Mouse (Mus musculus): ENCODE measurements around the gene Appbp2.

Gene Appbp2

DNA sequence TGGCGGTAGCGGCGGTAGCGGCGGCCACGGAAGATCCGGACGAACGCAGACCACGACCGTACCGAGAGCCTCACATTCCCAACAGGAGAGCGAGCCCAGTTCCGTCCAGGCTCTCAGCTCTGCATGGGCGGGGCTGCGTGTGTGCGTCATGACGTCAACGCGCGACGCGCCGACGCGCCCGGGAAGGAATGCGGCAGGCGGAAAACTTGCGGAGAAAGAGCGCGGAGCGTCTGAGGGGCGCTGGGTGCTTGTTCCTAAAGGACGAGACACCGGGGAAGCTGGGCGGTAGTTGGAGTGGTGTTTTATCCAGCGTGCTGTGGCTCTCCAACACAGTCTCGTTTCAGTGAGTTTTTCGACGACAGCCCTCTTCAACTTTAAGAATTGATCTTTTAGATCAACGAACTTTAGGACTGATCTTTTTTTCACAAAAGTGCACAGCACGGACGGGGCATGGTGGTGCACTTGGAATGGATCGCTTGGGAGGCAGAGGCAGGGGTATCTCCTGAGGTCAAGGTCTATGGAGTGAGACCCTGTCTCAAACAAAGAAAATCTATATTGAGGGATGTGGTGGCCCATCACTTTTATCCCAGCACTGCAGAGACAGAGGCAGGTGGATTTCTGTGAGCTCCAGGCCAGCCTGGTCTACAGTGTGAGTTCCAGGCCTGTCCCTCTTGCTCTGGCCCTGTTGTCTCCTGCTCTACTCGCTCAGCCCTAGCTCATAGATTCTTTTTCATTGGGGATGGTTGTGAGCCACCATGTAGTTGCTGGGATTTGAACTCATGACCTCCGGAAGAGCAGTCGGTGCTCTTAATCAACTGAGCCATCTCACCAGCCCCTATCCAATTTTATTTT lies at the start of gene Appbp2:
Appbp2 (minus strand) TSS at position 141 of the 852 bp plus-strand sequence.
- DNase-seq = peak; percentile 88

DNA sequence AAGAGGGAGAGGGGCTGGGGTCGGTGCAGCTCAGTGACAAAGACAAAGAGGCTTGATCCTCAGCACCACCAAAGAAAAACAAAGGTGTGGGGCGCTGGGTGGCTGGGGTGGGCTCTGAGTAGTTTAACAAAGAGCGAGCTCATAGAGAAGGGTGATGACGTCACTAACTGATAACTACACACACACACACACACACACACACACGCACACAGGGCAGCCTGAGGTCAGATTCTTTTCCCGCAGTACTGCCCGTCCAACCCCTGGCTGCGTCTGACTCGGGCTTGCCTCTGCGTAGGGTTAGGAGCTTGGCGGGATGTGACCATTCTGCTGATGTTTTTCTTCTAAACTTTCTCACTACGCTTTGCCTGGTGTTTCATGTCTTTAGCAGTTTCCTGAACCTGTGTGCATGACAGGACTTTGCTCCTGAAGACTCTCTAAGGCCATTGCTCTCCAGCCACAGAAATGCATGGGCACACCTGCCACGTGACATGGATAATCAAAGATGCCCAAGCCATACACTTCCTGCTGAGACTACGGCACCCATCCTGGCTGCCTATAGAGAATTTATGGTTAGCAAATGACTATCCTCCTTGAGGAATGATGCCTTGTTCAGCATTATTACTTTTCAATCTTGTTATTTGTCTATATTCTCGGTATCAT lies 46.4 kb upstream of the Appbp2 start:
- DNase-seq = no peak

DNA sequence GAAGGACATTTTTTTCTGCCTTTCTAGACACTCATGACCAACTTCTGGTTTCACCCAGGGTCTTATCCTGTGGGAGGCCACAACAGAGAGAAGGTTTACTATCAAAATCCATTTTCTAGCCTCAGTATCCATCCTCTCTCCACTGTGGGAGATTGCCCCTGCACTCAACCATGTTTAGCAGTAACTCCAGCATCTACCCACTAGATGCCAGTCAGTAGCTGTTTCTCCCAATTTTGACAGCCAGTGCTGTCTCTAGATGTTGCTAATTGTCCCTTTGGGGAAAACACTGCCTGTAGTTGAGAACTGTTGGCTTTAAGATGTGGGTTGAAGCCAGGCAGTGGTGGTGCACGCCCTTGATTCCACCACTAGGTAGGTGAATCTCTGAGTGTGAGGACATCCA lies 43.2 kb upstream of the Appbp2 start:
- DNase-seq = no peak

DNA sequence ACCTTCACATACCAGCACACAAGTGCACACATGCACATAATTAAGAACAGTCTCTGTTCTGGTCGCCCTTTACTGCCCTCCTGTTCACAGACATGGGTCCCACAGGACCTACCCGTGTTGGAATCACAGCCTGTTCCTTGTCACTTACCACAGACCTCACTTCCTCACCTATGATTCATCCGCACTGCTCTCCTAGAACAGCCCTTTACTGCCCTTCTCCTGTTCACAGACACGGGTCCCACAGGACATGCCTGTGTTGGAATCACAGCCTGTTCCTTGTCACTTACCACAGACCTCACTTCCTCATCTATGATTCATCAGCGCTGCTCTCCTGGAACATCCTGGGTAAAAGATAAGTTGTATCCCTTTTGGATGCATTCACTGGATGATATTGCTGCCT lies 42.7 kb upstream of the Appbp2 start:
- DNase-seq = no peak

DNA sequence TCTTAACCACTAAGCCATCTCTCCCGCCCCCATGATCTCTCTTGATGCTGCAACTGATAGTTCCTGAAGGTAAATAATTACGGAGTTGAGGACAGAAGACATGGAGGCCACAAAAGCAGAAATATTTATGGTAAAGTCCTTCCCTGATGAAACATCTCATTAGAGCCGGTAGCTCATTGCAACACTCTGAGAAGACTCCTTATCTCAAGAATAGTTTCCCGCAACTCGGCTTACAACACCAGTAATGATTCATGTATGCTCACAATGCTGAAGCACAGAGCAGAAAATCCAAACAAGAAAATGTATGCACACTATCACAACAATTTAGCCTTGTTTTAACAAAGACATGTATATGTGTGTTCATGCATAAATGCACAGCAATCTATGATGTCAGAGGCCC lies 40.2 kb upstream of the Appbp2 start:
- no peak for DNase-seq

DNA sequence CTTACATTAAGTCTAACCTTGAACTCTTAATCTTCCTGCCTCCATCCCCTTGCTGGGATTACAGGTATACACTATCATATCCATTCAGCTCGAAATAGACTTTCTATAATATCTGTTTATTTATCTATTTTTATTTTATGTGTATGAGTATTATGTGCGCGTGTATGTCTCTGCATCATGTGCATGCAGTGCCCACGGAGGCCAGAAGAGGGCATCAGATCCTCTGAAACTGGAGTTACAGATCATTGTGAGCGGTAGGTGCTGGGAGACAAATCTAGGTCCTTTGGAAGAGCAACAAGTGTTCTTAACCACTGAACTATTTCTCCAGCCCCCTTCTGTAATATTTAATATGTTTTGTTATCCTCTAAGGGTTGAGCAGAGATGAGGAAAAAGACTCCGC lies 38.4 kb upstream of the Appbp2 start:
- DNase-seq = no peak

DNA sequence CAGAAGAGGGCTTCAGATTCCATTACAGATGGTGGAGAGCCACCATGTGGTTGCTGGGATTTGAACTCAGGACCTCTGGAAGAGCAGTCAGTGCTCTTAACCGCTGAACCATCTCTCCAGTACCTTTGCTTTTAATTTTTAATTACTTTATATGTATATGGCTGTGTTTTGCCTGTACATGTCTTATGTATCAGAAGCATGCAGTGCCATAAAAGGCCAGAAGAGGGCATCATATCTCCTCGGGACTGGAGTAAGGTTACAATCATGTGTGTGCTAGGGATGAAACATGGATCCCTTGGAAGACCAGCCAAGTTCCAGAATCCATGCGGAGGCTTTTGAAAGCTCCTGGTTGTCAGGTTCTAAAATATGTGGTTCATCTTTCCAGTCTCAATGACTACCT lies 35.7 kb upstream of the Appbp2 start:
- DNase-seq = no peak

DNA sequence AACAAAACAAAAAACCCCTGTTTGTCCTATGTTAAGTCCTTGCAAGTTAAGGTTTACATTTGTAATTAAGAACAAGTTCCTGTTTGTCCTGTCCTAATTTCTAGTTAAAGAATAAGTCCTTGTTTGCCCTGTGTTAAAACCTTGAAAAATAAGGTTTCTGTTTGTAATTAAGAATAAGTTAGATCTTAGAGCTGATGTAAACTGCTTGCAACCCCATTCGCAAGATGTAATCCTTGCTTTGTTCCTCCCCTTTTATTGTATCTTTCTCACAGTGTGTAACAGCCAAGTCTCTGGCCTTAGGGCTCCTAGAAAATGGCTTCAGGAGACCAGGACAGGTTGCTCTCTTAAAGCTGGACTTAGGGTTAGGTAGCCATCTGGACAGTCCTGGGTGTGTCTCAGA lies 32.5 kb upstream of the Appbp2 start:
- DNase-seq = no peak

DNA sequence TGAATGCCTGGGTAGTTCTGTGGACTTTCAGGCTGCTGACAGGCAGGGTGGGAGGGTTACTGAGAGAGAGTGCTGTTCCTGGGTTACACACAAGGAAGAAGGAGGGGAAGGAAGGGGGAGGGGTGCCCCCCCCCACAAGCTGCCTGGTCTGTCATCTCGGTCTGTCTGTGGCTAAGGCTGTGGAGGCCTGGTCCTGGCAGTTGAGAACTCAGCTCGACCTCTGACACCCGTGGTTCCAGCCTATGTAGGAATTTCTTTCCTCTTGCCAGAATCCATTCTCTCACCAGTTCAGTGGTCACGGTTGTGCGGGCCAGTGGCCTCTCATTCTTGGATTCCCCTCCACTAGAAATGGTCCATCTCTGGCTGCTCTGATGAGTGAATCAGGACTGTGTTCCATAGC lies 29.7 kb upstream of the Appbp2 start:
- DNase-seq = no peak

DNA sequence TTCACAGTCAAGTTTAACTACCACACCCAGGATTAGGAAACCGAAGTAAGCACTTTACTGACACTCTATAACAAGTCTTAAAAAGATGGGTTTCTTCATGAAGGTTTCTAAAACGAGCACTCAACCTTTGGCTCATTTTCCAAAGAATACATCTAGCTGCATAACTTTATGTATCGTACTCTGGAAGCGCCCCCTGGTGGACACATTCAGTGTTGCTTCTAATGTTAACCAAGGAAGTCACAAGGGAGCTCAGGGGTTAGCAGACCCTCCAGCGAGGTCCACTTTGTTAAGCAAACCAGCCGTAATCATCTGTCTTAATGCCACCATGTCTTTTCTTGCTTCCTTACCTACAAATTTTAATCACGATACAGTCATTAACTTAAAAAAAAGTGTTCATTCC lies 26.3 kb upstream of the Appbp2 start:
- peak; percentile 34 for DNase-seq

DNA sequence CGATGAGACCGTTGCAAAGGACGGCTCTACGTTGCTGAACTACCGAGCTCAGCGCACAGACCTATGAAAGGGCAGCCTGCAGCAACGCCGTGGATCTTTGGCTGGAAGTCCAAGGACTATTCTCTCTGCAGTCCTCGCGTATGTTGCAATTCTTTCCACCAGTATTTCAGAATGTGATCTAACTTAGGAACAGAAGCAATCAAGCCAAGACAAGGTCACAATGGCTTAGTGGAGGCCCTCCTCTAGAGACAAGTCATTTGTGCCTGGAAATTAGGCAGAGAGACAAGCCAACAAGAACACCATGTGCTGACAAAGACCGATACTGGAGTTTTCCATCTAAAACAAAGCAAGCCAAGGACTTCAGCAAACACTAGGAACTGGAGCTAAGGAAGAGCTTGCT lies 24.0 kb upstream of the Appbp2 start:
- no peak for DNase-seq

DNA sequence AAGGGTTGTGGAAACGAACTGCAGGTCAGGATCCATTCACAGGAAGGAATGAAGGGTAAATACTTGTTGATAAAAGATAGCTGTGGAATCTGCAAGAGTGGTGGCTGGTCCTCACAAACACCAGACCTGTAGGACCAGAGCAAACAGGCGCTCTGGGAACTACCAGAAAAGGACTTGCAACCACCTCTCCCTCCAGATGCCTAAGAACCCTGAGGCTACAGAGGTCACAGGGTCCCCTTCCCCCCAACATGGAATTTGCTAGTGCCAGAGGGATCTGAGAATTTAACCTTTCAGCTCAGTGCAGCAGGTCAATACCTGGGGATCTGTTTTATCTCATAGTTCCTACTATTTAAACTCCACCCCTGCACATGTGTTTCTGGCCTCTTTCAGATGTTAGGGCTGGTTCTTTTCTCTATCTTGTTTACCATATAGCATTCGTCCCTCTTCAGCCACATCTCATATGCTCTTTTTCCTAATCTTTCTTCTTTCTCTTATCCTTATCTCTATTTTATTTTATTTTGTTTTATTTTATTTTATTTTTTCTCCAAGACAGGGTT lies 20.6 kb upstream of the Appbp2 start:
- no peak for DNase-seq

DNA sequence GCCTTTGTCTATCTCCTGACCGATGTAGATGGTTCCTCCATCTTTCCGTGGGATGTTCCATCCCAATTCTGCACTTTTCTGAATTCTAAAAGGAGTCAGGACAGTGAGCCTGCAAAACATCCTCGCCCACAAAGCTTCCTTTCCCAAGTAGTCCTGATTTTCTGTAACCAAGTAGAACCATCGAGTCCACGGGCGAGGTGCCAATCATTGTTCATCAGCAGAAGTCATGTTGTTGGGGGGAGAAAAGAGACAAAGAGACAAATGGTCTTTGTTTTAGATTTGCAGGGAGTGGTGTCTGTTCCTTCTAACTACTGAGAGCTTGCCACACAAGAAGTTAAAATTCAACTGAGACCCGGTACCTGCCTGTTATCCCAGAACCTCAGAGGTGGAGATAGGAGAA lies 18.7 kb upstream of the Appbp2 start:
- DNase-seq = no peak

DNA sequence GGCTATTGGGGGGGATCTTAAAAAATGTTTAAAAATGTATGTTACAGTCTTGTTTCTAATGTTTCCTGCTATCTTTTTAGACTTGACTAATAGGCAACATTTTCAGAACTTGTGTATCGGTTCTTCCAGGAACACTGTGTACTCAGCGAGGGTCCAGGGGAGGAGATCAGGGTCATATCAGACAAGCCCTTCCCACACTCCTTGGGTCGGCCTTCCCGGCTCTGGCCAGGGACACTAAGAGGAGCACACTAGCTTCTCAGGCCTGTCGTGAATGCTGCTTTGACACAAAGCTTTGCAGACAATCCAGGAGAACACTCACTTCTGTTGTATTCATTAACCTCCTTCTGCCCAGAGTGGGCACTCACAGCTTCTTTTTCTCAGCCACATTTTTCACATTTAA lies 18.1 kb upstream of the Appbp2 start:
- DNase-seq = no peak

DNA sequence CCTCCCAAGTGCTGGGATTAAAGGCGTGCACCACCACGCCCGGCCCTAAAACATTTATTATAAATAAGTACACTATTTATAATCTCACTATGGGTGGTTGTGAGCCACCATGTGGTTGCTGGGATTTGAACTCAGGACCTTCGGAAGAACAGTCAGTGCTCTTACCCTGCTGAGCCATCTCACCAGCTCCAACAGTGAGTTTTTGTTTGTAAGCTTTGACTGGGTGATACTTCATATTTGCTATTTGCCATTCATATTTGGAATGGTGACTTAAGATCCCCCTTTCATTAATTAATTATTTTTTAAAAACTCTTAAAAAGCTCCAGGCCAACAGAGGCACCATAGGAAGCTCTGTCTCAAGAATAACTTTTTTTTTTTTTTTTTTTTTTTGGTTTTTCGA lies 17.0 kb upstream of the Appbp2 start:
- DNase-seq = no peak

DNA sequence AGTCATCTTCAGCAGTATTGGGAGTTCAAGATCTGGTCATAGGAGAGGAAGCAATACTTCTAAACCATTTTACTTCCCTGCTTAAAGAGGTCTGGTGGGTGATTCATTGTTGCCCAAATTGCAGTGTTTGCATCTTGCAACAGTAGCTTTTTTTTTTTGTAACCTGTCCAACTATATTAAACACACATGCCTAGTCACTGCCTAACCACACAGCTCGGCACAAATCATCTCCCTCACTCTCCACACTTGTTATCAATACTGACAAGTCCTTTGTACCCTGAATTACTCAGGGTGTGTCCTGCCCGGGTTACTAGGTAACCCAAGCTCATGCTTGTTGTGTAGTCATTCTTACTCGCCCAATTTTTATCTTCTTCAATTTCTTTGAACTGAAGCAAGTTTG lies 15.5 kb upstream of the Appbp2 start:
- no peak for DNase-seq

DNA sequence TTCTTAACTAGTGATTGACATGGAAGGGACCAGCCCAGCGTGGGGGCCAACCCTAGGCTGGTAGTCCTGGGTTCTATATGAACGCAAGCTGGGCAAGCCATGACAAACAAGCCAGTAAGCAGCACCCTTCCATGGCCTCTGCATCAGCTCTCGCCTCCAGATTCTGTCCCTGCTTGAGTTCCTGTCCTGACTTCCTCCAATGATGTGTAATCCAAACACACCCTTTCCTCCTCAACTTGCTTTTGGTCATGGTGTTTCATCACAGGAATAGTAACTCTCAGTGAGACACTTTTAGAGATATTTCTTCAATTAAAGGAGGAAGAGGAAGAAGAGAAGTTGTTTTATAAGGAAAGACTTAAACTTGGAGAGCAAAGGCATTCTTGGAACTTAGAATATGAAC lies 14.4 kb upstream of the Appbp2 start:
- DNase-seq = no peak

DNA sequence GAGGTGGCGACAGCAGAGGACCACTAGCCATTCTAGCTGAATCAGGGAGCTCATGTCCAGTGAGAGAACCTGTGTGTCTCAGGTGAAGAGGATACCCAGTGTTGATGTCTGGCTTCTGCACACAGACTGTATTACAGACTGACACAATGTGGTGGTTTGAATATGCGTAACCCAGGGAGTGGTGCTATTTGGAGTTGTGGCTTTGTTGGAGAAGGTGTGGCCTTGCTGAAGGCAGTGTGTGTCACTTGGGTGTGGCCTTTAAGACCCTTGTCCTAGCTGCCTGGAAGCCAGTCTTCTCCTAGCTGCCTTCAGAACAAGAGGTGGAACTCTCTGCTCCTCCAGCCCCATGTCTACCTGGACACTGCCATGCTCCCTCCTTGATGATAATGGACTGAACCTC lies 13.2 kb upstream of the Appbp2 start:
- DNase-seq = no peak

DNA sequence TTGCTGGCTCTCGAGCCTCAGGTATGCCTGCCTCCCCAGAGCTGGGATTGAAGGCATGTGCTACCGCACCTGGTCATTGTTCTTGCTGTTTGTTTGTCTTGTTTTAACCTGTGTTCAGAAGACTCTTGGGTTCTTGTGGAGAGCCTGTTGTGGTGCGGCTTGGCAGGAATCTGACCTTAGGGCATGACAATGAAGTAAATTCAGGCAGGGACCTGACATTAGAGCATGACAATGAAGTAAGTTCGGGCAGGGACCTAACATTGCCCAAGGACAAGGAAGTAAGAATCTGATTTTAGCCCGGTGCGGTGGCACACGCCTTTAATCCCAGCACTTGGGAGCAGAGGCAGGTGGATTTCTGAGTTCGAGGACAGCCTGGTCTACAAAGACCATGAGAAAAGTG lies 6.3 kb upstream of the Appbp2 start:
- DNase-seq = no peak

DNA sequence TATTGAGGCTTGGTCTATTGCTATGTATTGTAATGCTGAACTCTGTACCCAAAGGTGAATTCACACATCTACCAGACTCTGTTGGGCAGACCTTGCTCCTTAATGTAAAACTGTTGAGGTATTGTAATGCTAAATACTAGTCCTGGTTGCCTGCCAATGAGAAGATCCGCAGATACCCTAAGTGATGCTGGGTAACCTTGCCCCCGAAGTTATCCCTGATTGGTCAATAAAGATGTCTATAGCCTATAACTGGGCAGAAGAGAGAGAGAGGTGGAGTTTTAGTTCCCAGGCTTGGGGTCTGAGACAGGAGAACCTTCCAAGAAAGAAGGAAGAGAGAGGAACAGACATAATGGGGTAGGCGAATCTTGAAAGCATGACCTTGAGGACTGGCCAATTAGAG lies 5.3 kb upstream of the Appbp2 start:
- no peak for DNase-seq

DNA sequence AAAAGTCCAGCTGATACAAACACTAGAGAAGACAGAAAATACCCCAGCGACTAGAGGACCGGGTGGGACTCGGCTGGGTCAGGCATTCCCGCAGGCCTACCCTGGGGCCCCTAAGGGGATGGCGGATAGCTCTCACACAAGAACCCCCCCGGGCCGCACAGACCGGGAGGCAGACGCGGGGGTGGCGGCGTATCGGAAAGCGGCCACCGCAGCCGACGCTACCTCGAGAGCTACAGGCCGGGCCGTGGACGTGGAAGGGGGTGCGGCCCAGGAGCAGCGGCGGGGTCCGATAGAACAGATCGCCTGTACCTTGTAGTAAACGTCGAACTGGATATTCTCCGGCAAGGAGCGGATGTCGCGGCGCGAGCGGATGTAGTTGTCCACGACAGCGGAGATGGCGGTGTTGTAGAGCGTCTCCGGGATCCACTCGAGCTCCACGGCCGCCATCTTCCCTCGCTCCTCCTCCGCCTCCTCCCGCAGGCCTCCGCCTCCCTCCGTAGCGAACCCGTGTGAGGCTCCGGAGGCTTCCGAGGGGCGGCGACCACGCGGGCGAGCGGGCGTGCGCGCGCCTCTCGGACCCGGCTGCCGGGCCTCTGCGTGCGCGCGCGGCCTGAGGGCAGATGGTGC lies 454 bp downstream of the Appbp2 start:
- DNase-seq = peak; percentile 84

DNA sequence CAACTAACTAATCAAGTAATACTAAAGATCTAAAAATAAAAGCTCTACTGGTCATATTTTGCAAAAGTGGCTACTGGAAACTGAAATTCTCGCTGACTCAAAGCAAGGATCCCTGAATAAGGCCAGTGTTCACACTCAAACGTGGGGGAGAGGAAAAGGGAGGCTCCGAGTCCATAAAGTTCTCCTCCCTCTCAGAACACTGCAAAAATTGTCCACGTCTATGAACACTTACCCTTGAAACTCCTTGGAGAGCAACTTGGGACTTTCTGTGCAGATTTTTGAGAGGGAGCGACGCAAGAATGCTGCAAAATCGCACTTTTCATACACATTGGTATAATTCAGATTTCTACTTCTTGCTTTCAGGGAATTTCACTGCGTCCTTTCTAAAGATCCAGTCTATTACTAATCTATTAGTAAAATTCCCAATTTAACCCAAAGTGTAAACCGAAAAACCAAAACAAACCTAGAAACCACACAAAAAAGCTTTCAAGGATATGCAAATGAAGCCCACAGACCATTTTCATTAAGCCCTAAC lies 1.2 kb downstream of the Appbp2 start:
- DNase-seq = no peak

DNA sequence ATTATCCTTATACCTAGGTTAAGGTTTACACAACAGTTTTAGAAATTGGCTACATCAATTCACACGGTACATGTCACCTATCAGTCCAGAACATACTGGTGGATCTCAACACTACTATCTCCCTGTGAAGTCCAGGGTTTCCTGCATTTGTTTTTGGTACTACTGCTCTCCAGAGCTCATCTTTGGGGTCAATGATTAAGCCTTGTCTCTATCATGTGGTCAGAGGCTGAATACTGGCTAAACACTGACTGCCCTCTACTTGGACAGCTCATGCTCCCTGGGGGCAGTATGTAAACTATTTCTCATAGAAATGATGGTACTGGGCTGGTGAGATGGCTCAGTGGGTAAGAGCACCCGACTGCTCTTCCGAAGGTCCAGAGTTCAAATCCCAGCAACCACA lies 11.7 kb downstream of the Appbp2 start:
- no peak for DNase-seq

DNA sequence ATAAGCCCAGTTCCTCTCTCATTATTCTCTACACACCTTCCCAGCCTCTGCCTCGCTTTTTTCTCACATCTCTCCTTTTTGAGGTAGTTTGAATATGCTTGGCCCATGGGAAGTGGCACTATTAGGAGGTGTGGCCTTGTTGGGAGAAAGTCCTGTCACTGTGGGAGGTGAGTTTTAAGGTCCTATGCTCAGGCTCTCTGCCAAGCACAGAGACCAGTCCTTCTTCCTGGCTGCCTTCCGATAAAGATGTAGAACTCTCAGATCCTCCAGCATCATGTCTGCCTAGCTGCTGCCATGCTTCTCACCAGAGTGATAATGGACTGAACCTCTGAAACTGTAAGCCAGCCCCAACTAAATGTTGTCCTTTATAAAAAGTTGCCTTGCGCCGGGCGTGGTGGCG lies 12.4 kb downstream of the Appbp2 start:
- no peak for DNase-seq

Measured in cerebellum, adult 11-12 months (tissue).